7 mouse cellular contexts compared by ENCODE assay signal in genomic region chr3:101806149-101806548, GRCm38 (mm10). TPM values are rescaled to one million over a fixed set of nuclear protein-coding genes. Genes with fewer than 3 reads are reported as not detected.
A peak's percentile ranks its signal among the peaks of the same experiment; 100 is the strongest.
DNase-seq lines count a peak whose midpoint lies in the region; ATAC-seq lines count a peak whose summit lies in the region.

No protein-coding gene starts in this region.

- peak; percentile 95 for DNase-seq in adrenal gland, postnatal 25 days
- peak; percentile 85 for DNase-seq in embryonic facial prominence, embryonic 14.5 days (ENCODE audit: low spot score)
- peak; percentile 86 for DNase-seq in heart, adult 8-10 months (ENCODE audit: low spot score)
- peak; percentile 90 to 95 for DNase-seq in kidney, adult 8-10 months
- DNase-seq in limb, embryonic 11.5 days (ENCODE audit: low spot score) = peak; percentile 95
- peak; percentile 42 to 54 for DNase-seq in spleen, adult 18-20 months

- no peaks in the 10 kb centered on the region for H3K36me3 ChIP-seq in embryonic facial prominence, embryonic 14.5 days (ENCODE audit: control insufficient read depth, insufficient read depth, low read length)
- H3K36me3 ChIP-seq in limb, embryonic 11.5 days (ENCODE audit: control insufficient read depth, insufficient read depth, low read length) = no peaks in the 10 kb centered on the region
- no peaks in the 10 kb centered on the region for H3K36me3 ChIP-seq in midbrain, embryonic 13.5 days

- no peaks in the 10 kb centered on the region for H3K27me3 ChIP-seq in embryonic facial prominence, embryonic 14.5 days (replicated peaks; ENCODE audit: control insufficient read depth, insufficient read depth, low read length)
- no peaks in the 10 kb centered on the region for H3K27me3 ChIP-seq in limb, embryonic 11.5 days (ENCODE audit: control insufficient read depth, insufficient read depth, low read length)
- no peaks in the 10 kb centered on the region for H3K27me3 ChIP-seq in midbrain, embryonic 13.5 days

- H3K27ac ChIP-seq in embryonic facial prominence, embryonic 14.5 days (replicated peaks; ENCODE audit: low read depth, low read length) = no peak overlapping the region
- H3K27ac ChIP-seq in limb, embryonic 11.5 days (replicated peaks; ENCODE audit: low read depth, low read length) = no peak overlapping the region
- no peak overlapping the region for H3K27ac ChIP-seq in midbrain, embryonic 13.5 days

- peak; percentile 91 for ATAC-seq in embryonic facial prominence, embryonic 14.5 days (ENCODE audit: low read depth)
- peak; percentile 81 for ATAC-seq in limb, embryonic 11.5 days (ENCODE audit: insufficient number of reproducible peaks, low FRiP score, low TSS enrichment, low read depth)
- peak; percentile 93 for ATAC-seq in midbrain, embryonic 13.5 days

- WGBS in embryonic facial prominence, embryonic 14.5 days = 7% methylated on average over 16 of the region's 16 CpGs
- WGBS in limb, embryonic 11.5 days = 9% methylated on average over 16 of the region's 16 CpGs
- WGBS in midbrain, embryonic 13.5 days = 10% methylated on average over 16 of the region's 16 CpGs

- peak overlapping the region; percentile 25; the same call in 1 of the 2 replicates for H3K9ac ChIP-seq in embryonic facial prominence, embryonic 14.5 days (ENCODE audit: low read depth, low read length)
- H3K9ac ChIP-seq in limb, embryonic 11.5 days (ENCODE audit: low read length) = no peak overlapping the region
- no peak overlapping the region for H3K9ac ChIP-seq in midbrain, embryonic 13.5 days (replicated peaks)

- no peaks in the 10 kb centered on the region for H3K9me3 ChIP-seq in embryonic facial prominence, embryonic 14.5 days (ENCODE audit: control insufficient read depth, low read length)
- no peaks in the 10 kb centered on the region for H3K9me3 ChIP-seq in limb, embryonic 11.5 days (ENCODE audit: control insufficient read depth, low read length)
- H3K9me3 ChIP-seq in midbrain, embryonic 13.5 days = no peaks in the 10 kb centered on the region

- H3K4me3 ChIP-seq in embryonic facial prominence, embryonic 14.5 days (ENCODE audit: low read depth, low read length) = no peak overlapping the region
- no peak overlapping the region for H3K4me3 ChIP-seq in limb, embryonic 11.5 days (ENCODE audit: low read depth, low read length)
- H3K4me3 ChIP-seq in midbrain, embryonic 13.5 days (replicated peaks) = no peak overlapping the region

- peak overlapping the region; percentile 46 for H3K4me2 ChIP-seq in embryonic facial prominence, embryonic 14.5 days (ENCODE audit: low read depth, low read length)
- H3K4me2 ChIP-seq in limb, embryonic 11.5 days (ENCODE audit: low read depth, severe bottlenecking) = no peak overlapping the region
- H3K4me2 ChIP-seq in midbrain, embryonic 13.5 days (replicated peaks) = peak overlapping the region; percentile 2; the same call in 1 of the 2 replicates

- H3K4me1 ChIP-seq in embryonic facial prominence, embryonic 14.5 days (ENCODE audit: control insufficient read depth, insufficient read depth, low read length) = peaks cover 6% of the 10 kb centered on the region
- H3K4me1 ChIP-seq in limb, embryonic 11.5 days (ENCODE audit: control insufficient read depth, insufficient read depth, low read length) = peaks cover 17% of the 10 kb centered on the region
- peaks cover 33% of the 10 kb centered on the region for H3K4me1 ChIP-seq in midbrain, embryonic 13.5 days (replicated peaks)

RNA-seq across cellular contexts. Expression of gene Mab21l3, which starts 42.6 kb away (rescaled TPM):
- 0.21 and 0.43 TPM in 2 replicates for total RNA-seq in adrenal gland, postnatal 25 days (2021)
- 0.68 and 0.83 TPM in 2 replicates for polyA plus RNA-seq in embryonic facial prominence, embryonic 14.5 days (2014; fragmentation: Nextera tagmentation; extraction: Ambion mirVana)
- not detected for total RNA-seq in heart, adult 8-10 months (2022)
- polyA plus RNA-seq in limb, embryonic 11.5 days (2014; fragmentation: Nextera tagmentation; extraction: Ambion mirVana) = 0.79 and 1.1 TPM in 2 replicates
- 0.35 TPM in 2 replicates for polyA plus RNA-seq in midbrain, embryonic 13.5 days (2015; fragmentation: Nextera tagmentation; extraction: Ambion mirVana)
